Mouse (Mus musculus) lung, postnatal 0 days (tissue): ENCODE measurements around the gene Lemd2. TPM values are rescaled to one million over a fixed set of nuclear protein-coding genes. Genes with fewer than 3 reads are reported as not detected.

ENCODE experiments used
- ATAC-seq: fragments of 200-750 bp; cut with Nextera tagmentation; 2 replicates; pipeline ENCODE4 v1.8.0; 2017; ENCODE audit warnings: moderate library complexity
- DNase-seq: peaks from one replicate; pipeline ENCODE4 v3.0.0-alpha.2; 2016; ENCODE audit warnings: low spot score
- H3K27ac ChIP-seq: fragments of 300-500 bp; sonication (generic); 2 replicates; pipeline ENCODE4 v1.5.1; 2014; ENCODE audit warnings: antibody characterized with exemption, mild to moderate bottlenecking, low read length, mixed read lengths
- H3K27me3 ChIP-seq: fragments of 300-500 bp; sonication (generic); replicated peaks from 2 replicates; pipeline ENCODE4 v1.6.1; 2014; ENCODE audit warnings: low read length, mixed read lengths; ENCODE audit not compliant: insufficient read depth
- H3K36me3 ChIP-seq: fragments of 300-500 bp; sonication (generic); 2 replicates; pipeline ENCODE4 v1.6.1; 2014; ENCODE audit warnings: low read length, mixed read lengths; ENCODE audit not compliant: insufficient read depth
- H3K4me1 ChIP-seq: fragments of 300-500 bp; sonication (generic); 2 replicates; pipeline ENCODE4 v1.6.1; 2014; ENCODE audit warnings: antibody characterized with exemption, low read depth, low read length, mixed read lengths; ENCODE audit not compliant: insufficient read depth
- H3K4me2 ChIP-seq: fragments of 300-500 bp; sonication (generic); replicated peaks from 2 replicates; pipeline ENCODE4 v1.6.1; 2014; ENCODE audit warnings: low read depth, mild to moderate bottlenecking, low read length, moderate library complexity, mixed read lengths
- H3K4me3 ChIP-seq: fragments of 300-500 bp; sonication (generic); 2 replicates; pipeline ENCODE4 v1.5.1; 2014; ENCODE audit warnings: low read depth, low read length
- H3K9ac ChIP-seq: fragments of 300-500 bp; sonication (generic); replicated peaks from 2 replicates; pipeline ENCODE4 v1.6.1; 2014; ENCODE audit warnings: low read depth, mild to moderate bottlenecking
- H3K9me3 ChIP-seq: fragments of 300-500 bp; sonication (generic); 2 replicates; pipeline ENCODE4 v1.6.1; 2016; ENCODE audit warnings: low read length, mixed read lengths
- CTCF ChIP-seq: IDR thresholded peaks from 2 replicates; pipeline ENCODE4 v1.5.1; 2016; ENCODE audit warnings: antibody characterized with exemption, mild to moderate bottlenecking
- EP300 ChIP-seq: IDR thresholded peaks from 2 replicates; pipeline ENCODE4 v1.6.1; 2016; ENCODE audit warnings: antibody characterized with exemption, mild to moderate bottlenecking, control low read depth
- WGBS: fragments of 180-500 bp; shearing (Covaris S2); extraction: QIAGEN DNeasy Blood & Tissue Kit; methylation state at CpG from one replicate; pipeline ENCODE4 v1.1.7; 2014; 5-methylcytosine and 5-hydroxymethylcytosine counted together
- polyA plus RNA-seq: library from polyadenylated mRNA; unstranded; fragments of >200 nt; fragmentation: Nextera tagmentation; extraction: Ambion mirVana; gene quantifications from 2 replicates; pipeline ENCODE4 v1.2.1, GENCODE M21; 2015

Lemd2 gene
- polyA plus RNA-seq, 1 experiment from 2014 or later = 13.2 TPM

DNA sequence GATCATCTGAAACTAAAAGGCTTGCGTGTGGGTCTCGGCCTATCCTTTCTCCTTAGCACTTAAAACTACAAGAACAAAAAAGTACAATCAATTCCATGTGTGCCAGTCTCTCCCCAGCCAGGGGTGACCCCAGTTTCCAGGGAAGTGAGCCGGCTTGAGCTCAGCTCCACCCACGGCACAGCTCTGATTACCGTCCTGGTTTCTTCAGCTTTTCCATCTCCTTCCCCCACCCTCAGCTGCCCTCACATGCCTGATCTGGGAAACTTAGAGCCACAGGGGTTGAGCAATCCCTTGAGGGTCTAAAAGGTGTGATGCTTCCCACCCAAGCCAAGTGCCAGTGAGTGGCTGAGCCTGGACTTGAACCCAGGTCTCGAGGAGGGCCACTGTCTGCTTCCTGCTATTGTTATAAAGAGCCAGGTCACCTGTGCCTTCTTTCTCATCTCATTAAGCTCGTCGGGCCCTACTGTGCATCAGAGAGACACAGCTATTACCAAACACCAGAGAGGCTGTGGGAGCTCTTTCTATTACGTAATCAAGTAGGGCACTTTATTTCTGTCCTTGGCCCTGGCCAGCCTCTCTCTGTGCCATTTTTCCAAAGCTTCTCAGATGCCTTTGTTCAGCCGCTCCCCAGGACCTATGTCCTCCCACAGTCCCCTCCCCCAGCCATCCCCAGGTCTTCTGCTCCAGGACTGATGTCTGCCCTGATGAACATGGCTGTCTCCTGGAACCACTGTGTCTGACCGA, 34.1 kb downstream of the Lemd2 start:
- no peak for TF ChIP-seq EP300
- no peak for TF ChIP-seq CTCF
- ATAC-seq = peak; percentile 39
- no peak overlapping the region for H3K9ac ChIP-seq
- H3K4me3 ChIP-seq = no peak overlapping the region
- no peaks in the 10 kb centered on the region for H3K27me3 ChIP-seq
- 62% methylated on average over 11 of the region's 11 CpGs for WGBS
- H3K4me1 ChIP-seq = no peaks in the 10 kb centered on the region
- no peaks in the 10 kb centered on the region for H3K36me3 ChIP-seq
- H3K27ac ChIP-seq = no peak overlapping the region
- H3K9me3 ChIP-seq = no peaks in the 10 kb centered on the region
- DNase-seq = peak; percentile 43
- no peak overlapping the region for H3K4me2 ChIP-seq

DNA sequence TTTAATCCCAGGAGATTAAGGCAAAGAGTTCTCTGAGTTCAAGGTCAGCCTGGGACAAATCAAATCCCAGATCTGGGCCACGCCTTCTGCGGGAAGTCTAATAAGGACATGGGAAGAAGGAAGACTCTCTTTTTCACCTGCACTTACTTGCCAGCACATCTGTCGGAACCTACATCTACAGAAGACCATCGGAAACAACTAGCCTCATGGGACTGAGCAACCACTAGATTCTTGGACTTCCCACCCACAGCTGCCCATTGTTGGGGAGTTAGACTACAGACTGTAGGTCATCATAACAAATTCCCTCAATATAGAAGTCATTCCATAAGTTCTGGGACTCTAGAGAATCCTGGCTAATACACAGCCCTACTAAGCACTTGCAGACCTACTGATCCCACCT, 35.7 kb downstream of the Lemd2 start:
- no peak overlapping the region for H3K4me3 ChIP-seq
- ATAC-seq (no peak), DNase-seq (no peak)
- WGBS = 90% methylated on average over 4 of the region's 4 CpGs
- H3K36me3 ChIP-seq = no peaks in the 10 kb centered on the region
- H3K9ac ChIP-seq = no peak overlapping the region
- H3K4me2 ChIP-seq = no peak overlapping the region
- H3K27me3 ChIP-seq = no peaks in the 10 kb centered on the region
- H3K27ac ChIP-seq = no peak overlapping the region
- no peaks in the 10 kb centered on the region for H3K4me1 ChIP-seq
- TF ChIP-seq CTCF (no peak), EP300 (no peak)
- no peaks in the 10 kb centered on the region for H3K9me3 ChIP-seq

DNA sequence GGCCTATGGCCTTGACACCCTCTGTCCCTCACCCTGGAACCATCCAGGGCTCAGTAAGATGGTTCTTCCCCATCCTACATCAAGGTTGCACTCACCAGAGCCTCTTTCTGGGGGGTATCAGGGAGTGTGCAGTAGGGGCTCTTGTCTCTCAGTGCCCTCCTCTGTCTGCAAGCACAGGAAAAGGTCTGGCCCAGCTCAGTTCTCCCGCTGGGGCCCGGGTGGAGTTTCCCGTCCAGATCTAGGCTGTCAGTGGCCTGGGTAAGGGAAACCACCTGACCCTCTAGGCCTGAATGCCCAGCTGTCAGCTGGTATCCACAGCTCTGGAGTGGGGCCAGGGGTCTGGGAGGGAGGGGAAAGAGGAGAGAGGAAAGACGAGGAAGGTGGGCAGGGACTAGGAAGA, 36.7 kb downstream of the Lemd2 start, which contains the start of gene Ip6k3:
Gene Ip6k3, minus strand, starts transcription at position 251 of the 400 bp plus-strand sequence.
- 52% methylated on average over 4 of the region's 4 CpGs for WGBS
- no peak within 1 kb of the TSS for H3K4me3 ChIP-seq
- H3K27ac ChIP-seq = no peak within 1 kb of the TSS

DNA sequence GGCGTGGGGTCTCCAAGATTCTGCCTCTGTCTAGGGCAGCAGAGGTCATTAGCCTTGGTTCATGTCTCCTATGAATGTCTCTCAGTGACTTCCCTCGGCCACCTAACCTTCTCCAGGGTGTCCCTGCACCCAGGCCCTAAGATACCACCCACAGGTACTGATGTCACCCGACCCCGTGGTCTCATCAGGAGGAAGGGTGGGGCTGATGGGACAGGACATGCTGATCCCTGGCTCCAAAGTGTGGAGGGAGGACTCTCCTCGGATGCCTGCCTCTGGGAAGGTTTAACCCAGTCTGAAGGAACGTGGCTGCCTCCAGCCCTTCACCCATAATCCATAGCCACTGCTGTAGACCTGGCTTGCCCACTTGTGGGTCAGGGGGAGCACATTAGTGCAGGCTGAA, 37.4 kb downstream of the Lemd2 start:
- no peak for ATAC-seq
- Histone ChIP-seq H3K27ac (no peak overlapping the region), H3K9me3 (no peaks in the 10 kb centered on the region), H3K27me3 (no peaks in the 10 kb centered on the region), H3K9ac (no peak overlapping the region), H3K4me2 (no peak overlapping the region), H3K4me1 (no peaks in the 10 kb centered on the region), H3K4me3 (no peak overlapping the region), H3K36me3 (no peaks in the 10 kb centered on the region)
- 69% methylated on average over 6 of the region's 6 CpGs for WGBS
- TF ChIP-seq EP300 = no peak
- no peak for TF ChIP-seq CTCF
- DNase-seq = no peak

More for the DNA sequence above, 36.7 kb downstream of the Lemd2 start, which contains the start of gene Ip6k3:
- TF ChIP-seq CTCF (no peak), EP300 (no peak)
- H3K4me1 ChIP-seq = no peaks in the 10 kb centered on the region
- no peaks in the 10 kb centered on the region for H3K27me3 ChIP-seq
- no peak within 1 kb of the TSS for H3K4me2 ChIP-seq
- ATAC-seq (peak; percentile 41), DNase-seq (no peak)
- no peaks in the 10 kb centered on the region for H3K9me3 ChIP-seq
- H3K36me3 ChIP-seq = no peaks in the 10 kb centered on the region
- no peak within 1 kb of the TSS for H3K9ac ChIP-seq

DNA sequence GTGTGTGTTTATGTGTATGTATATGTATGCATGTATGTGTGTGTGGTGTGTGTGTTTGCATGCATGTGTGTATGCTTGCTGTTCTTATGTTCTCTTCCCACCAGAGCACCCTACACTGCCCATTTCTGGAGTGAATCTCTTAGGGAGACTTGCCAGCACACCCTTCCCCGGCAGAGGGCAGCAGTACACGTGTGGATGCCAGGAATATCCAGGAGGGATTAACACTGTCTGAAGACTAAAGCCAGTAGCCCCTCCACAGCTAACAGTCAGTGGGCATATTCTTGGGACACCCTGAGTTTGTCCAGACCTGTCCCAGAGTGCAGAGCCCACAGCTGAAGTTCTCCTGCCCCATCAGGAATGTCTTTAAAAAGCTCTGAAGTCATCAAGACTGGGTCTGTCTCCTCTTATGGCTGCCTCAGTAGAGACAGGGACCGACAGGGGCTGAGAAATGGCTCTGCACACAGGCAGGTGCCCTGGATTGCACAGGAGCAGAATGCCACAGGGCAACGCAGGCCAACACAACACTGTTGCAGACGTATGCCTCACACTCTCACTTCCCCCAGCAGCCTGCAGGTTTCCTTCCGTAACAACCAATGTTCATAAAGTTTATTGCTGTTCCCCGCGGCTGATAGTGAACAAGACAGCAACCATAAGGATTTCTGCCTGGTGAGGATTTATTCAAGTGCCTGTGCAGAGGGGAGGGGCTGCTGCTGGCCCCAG, 39.1 kb downstream of the Lemd2 start:
- ATAC-seq = no peak; the same call in 1 of the 2 replicates
- H3K4me3 ChIP-seq = no peak overlapping the region
- H3K27me3 ChIP-seq = no peaks in the 10 kb centered on the region
- peak; percentile 20 for DNase-seq
- H3K9me3 ChIP-seq = no peaks in the 10 kb centered on the region
- H3K27ac ChIP-seq = no peak overlapping the region
- H3K9ac ChIP-seq = no peak overlapping the region
- H3K36me3 ChIP-seq = no peaks in the 10 kb centered on the region
- 59% methylated on average over 8 of the region's 8 CpGs for WGBS
- H3K4me1 ChIP-seq = no peaks in the 10 kb centered on the region
- TF ChIP-seq CTCF (peak; percentile 72), EP300 (no peak)
- H3K4me2 ChIP-seq = no peak overlapping the region

DNA sequence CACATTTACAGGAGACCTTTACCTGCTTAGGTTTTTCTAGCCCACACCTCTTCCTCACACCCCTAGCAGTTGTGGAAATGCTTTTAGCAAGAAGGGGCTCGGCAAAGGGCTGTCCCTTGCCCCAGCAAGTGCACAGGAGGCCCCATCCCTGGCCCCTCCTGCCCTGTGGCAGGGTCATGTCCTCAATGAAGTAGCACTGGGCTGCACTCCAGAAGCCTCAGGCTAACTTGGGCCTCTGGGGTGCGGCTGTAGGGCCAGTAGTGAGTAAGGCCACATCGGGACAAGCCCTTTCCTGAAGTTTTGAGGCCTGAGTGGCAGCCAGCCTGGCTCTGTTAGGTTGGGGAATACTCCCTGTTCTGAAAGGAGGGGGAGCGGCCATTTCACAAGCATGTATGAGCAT, 43.4 kb downstream of the Lemd2 start:
- H3K4me3 ChIP-seq = no peak overlapping the region
- ATAC-seq (peak; percentile 59), DNase-seq (peak; percentile 57)
- H3K4me2 ChIP-seq = no peak overlapping the region
- 52% methylated on average over 4 of the region's 4 CpGs for WGBS
- no peak overlapping the region for H3K27ac ChIP-seq
- no peaks in the 10 kb centered on the region for H3K27me3 ChIP-seq
- TF ChIP-seq EP300 = no peak
- no peak for TF ChIP-seq CTCF
- H3K4me1 ChIP-seq = no peaks in the 10 kb centered on the region
- no peaks in the 10 kb centered on the region for H3K9me3 ChIP-seq
- no peak overlapping the region for H3K9ac ChIP-seq
- H3K36me3 ChIP-seq = no peaks in the 10 kb centered on the region
